Mouse (Mus musculus): ENCODE data around the gene Tmem258. TPM values are rescaled to one million over a fixed set of nuclear protein-coding genes. Genes with fewer than 3 reads are reported as not detected.

The Tmem258 gene
- polyA plus RNA-seq, 1 experiment = 198 TPM

- Histone ChIP-seq H3K27ac (replicated peaks; ENCODE audit: low read depth, low read length) (no peak overlapping the region), H3K4me3 (ENCODE audit: insufficient read depth, low read depth, low read length) (no peak overlapping the region)
Measured at GRCm38 (mm10) chr19:10176477-10176876, 27.3 kb upstream of the Tmem258 start.

DNA sequence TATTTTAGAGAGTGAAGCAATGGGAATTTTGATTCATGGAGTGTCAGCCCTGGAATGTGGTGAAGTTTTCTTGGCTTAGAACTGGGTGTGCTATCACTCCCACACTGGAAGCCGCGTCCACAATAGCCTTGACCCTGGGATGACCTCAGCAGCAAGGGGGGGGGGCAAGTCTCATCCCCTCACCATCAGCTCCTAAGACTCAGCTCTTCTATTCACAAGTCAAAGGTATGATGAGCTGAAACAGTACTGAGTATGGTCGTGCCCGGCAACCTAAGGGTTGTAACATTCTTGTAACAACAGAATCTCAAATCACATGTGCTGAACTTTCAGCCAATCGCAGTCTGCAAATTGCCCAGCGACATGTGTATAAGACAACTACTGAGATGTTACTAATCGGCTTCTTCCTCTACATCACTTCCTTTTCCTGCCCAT is 26.9 kb upstream of the Tmem258 start:
- Histone ChIP-seq H3K4me1 (ENCODE audit: control insufficient read depth, insufficient read depth, insufficient read length, low read length) (peaks cover 4% of the 10 kb centered on the region), H3K27ac (replicated peaks; ENCODE audit: low read depth, low read length) (peak overlapping the region; percentile 31)

More at GRCm38 (mm10) chr19:10176477-10176876, 27.3 kb upstream of the Tmem258 start:
- H3K4me1 ChIP-seq (ENCODE audit: control insufficient read depth, insufficient read depth, insufficient read length, low read length) = peaks cover 5% of the 10 kb centered on the region

DNA sequence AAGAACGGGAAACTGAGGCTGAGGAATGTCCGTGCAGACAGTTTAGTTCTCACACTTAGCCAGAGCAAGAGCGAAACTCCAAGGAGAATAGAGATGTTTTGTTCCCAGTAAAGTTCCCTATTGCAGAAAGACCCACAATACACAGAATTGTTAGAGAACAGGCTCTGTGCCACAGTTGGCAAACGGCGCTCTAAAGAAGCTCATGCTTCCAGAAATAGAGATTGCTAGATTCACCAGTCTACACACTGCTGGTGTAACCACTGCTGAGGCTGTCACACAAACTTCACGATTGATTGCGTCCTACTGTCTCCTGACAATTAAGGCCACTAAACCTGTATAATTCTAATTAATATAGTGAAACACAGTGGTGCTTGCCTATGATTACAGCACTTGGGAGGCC is 22.6 kb upstream of the Tmem258 start:
- 0 out of 2 replicates have a peak, but pooled peaks cover 4% of the 10 kb centered on the region for H3K4me1 ChIP-seq (ENCODE audit: control insufficient read depth, insufficient read depth, insufficient read length, low read length)
- H3K27ac ChIP-seq (replicated peaks; ENCODE audit: low read depth, low read length) = no peak overlapping the region
- H3K4me3 ChIP-seq (ENCODE audit: insufficient read depth, low read depth, low read length) = no peak overlapping the region

More for the DNA sequence above, 26.9 kb upstream of the Tmem258 start:
- no peak overlapping the region for H3K4me3 ChIP-seq (ENCODE audit: insufficient read depth, low read depth, low read length)

DNA sequence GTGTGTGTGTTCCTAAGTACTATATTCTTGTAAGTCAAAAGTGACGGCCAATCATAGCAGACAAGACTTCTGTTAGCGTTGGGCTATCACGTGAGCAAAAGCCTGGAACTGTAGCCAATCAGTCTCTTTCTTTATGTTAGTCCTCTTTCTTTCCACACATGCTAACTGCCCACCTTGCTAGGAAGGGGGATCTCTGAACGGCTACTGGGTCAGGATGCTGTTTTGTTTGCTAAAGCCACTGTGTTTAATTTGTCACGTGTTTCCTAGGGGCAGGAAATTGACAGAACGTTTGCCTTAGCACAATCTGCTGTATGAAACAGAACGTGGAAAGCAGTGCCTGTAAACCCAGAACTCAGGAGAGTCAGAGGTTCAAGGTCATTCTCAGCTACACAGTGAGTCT is 21.7 kb upstream of the Tmem258 start:
- peak overlapping the region; percentile 88 for H3K4me3 ChIP-seq (ENCODE audit: insufficient read depth, low read depth, low read length)
- no peak overlapping the region for H3K27ac ChIP-seq (replicated peaks; ENCODE audit: low read depth, low read length)
- H3K4me1 ChIP-seq (ENCODE audit: control insufficient read depth, insufficient read depth, insufficient read length, low read length) = no peaks in the 10 kb centered on the region

- Histone ChIP-seq H3K27ac (replicated peaks; ENCODE audit: low read depth, low read length) (peak within 1 kb of the TSS; percentile 47; the same call in 1 of the 2 replicates), H3K4me3 (ENCODE audit: insufficient read depth, low read depth, low read length) (peak within 1 kb of the TSS; percentile 88), H3K4me1 (ENCODE audit: control insufficient read depth, insufficient read depth, insufficient read length, low read length) (no peaks in the 10 kb centered on the region)
Measured at GRCm38 (mm10) chr19:10182670-10183298, 21.0 kb upstream of the Tmem258 start, which contains the start of gene Fads1. Gene Fads1, plus strand, starts transcription at chr19:10182888.

DNA sequence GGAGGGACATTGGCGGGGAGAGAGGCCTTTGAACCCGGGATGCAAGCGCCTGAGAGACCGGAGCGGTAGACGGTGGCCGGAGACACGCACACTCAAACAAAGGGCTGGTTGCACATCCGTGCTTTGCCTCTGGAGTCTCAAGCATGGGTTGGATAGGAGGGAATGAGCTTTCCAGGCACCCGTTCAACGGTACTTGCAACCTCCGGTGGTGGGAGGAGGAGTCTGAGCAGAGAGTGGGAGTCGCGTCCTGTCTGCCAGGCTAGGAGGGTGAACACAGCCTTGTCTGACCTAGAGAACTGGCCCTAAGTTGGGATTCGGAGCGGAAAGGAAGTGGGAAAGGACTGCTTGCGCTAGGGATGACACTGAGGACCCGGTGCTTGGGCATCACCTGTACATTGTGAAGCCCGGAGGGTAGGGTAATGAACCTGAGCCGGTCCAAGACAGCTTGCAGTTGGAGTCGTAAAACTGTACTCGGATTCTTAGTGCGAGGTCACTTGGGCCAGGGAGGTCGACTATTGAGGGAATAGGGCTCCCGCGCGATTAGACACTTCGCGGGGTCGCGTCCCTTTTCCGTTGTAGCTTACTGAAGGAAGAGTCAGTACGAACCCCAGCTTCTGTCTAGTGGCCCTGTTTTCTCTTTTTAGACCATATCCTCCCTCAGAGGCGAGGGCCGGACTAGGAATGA is 20.4 kb upstream of the Tmem258 start:
- peak overlapping the region; percentile 47; the same call in 1 of the 2 replicates for H3K27ac ChIP-seq (replicated peaks; ENCODE audit: low read depth, low read length)
- H3K4me1 ChIP-seq (ENCODE audit: control insufficient read depth, insufficient read depth, insufficient read length, low read length) = no peaks in the 10 kb centered on the region
- H3K4me3 ChIP-seq (ENCODE audit: insufficient read depth, low read depth, low read length) = peak overlapping the region; percentile 88

DNA sequence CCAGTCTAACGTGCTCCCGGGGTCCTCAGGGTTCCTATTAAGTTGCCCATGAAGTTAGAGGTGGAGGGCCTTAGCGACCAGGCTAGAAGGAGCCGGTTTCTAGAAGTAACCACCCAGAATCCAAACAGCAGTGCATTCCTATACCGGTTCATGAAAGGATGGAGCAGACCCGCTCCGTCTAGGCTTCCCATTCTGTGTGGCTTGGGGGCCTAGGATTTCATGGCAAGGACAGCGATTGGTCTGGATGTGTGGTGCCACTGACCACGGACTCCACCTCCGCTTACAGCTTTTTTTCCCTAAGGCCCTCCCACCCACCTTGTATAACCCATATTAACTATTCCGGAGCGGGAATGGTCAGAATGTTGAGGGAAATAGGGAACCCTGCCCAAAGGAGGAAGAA is 19.7 kb upstream of the Tmem258 start:
- no peaks in the 10 kb centered on the region for H3K4me1 ChIP-seq (ENCODE audit: control insufficient read depth, insufficient read depth, insufficient read length, low read length)
- peak overlapping the region; percentile 88 for H3K4me3 ChIP-seq (ENCODE audit: insufficient read depth, low read depth, low read length)
- peak overlapping the region; percentile 47; the same call in 1 of the 2 replicates for H3K27ac ChIP-seq (replicated peaks; ENCODE audit: low read depth, low read length)

DNA sequence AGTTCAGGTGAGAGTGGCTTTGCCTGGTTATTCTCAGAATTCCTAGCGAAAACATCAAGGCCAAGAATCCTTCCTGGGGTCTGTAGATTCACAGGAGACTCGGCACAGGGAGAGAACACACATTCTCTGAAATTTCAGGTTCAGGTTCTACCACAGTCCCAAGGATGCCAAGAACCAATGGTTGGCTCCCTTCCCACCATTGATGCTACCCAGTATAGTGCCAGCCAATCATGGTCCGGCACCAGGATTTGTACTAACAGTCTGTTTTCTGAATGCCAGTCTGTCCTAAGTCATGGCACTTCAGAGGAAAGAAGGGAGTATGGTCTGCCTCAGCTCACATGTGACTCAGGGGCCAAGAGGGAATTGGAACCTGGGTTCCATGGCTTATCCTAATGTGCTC is 17.9 kb upstream of the Tmem258 start:
- H3K4me1 ChIP-seq (ENCODE audit: control insufficient read depth, insufficient read depth, insufficient read length, low read length) = no peaks in the 10 kb centered on the region
- H3K27ac ChIP-seq (replicated peaks; ENCODE audit: low read depth, low read length) = no peak overlapping the region
- H3K4me3 ChIP-seq (ENCODE audit: insufficient read depth, low read depth, low read length) = no peak overlapping the region

GRCm38 (mm10) chr19:10186569-10186968 is 17.2 kb upstream of the Tmem258 start:
- Histone ChIP-seq H3K27ac (replicated peaks; ENCODE audit: low read depth, low read length) (no peak overlapping the region), H3K4me1 (ENCODE audit: control insufficient read depth, insufficient read depth, insufficient read length, low read length) (no peaks in the 10 kb centered on the region), H3K4me3 (ENCODE audit: insufficient read depth, low read depth, low read length) (no peak overlapping the region)

GRCm38 (mm10) chr19:10188281-10188811 is 15.5 kb upstream of the Tmem258 start:
- H3K27ac ChIP-seq (replicated peaks; ENCODE audit: low read depth, low read length) = no peak overlapping the region
- H3K4me1 ChIP-seq (ENCODE audit: control insufficient read depth, insufficient read depth, insufficient read length, low read length) = no peaks in the 10 kb centered on the region
- no peak overlapping the region for H3K4me3 ChIP-seq (ENCODE audit: insufficient read depth, low read depth, low read length)

DNA sequence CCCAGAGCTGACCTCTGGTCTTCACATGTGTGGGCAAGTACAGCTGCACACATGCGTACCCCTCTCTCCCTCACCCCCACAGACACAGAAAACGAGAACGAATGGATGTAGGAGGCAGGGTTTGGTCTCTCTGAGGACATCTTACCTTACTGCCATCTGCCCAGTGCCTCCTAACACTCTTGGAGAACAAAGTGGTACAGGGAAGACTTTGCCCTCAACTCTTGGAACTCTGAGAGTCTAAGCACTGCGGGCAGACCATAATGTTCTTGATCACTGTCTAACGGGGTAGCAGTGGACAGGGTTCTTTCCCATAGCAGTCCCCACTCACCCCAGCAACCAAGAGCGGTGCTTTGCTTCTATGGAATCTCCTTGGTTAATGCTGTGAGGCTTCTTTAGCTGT is 14.8 kb upstream of the Tmem258 start:
- Histone ChIP-seq H3K4me3 (ENCODE audit: insufficient read depth, low read depth, low read length) (no peak overlapping the region), H3K4me1 (ENCODE audit: control insufficient read depth, insufficient read depth, insufficient read length, low read length) (no peaks in the 10 kb centered on the region), H3K27ac (replicated peaks; ENCODE audit: low read depth, low read length) (no peak overlapping the region)

- no peak overlapping the region for H3K27ac ChIP-seq (replicated peaks; ENCODE audit: low read depth, low read length)
- no peaks in the 10 kb centered on the region for H3K4me1 ChIP-seq (ENCODE audit: control insufficient read depth, insufficient read depth, insufficient read length, low read length)
- H3K4me3 ChIP-seq (ENCODE audit: insufficient read depth, low read depth, low read length) = no peak overlapping the region
Measured at GRCm38 (mm10) chr19:10189940-10190339, 13.9 kb upstream of the Tmem258 start.

GRCm38 (mm10) chr19:10190796-10191195 is 13.0 kb upstream of the Tmem258 start:
- H3K4me1 ChIP-seq (ENCODE audit: control insufficient read depth, insufficient read depth, insufficient read length, low read length) = no peaks in the 10 kb centered on the region
- no peak overlapping the region for H3K4me3 ChIP-seq (ENCODE audit: insufficient read depth, low read depth, low read length)
- H3K27ac ChIP-seq (replicated peaks; ENCODE audit: low read depth, low read length) = 0 out of 2 replicates have a peak overlapping the region, but pooled peaks have one; percentile 20

DNA sequence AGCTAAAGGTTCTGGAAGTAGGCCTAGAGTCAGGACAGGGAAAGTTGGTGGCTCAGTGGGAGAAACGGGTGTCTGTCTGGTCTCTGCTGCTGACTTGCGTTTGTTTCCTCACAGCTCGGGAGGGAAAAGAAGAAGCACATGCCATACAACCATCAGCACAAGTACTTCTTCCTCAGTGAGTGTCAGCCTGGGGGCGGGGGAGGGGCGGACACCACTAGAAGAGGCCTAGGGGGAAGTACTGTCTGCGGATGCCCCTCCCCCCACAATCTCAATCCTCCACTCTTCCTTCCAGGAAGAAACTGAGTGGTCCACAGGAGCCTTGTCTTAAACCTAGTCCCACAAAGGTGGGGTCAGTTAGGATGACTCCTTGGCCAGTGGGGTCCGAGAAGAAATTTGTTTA is 12.5 kb upstream of the Tmem258 start:
- H3K4me1 ChIP-seq (ENCODE audit: control insufficient read depth, insufficient read depth, insufficient read length, low read length) = no peaks in the 10 kb centered on the region
- no peak overlapping the region for H3K4me3 ChIP-seq (ENCODE audit: insufficient read depth, low read depth, low read length)
- 0 out of 2 replicates have a peak overlapping the region, but pooled peaks have one; percentile 20 for H3K27ac ChIP-seq (replicated peaks; ENCODE audit: low read depth, low read length)

GRCm38 (mm10) chr19:10194337-10194736 is 9.5 kb upstream of the Tmem258 start:
- no peaks in the 10 kb centered on the region for H3K4me1 ChIP-seq (ENCODE audit: control insufficient read depth, insufficient read depth, insufficient read length, low read length)
- no peak overlapping the region for H3K4me3 ChIP-seq (ENCODE audit: insufficient read depth, low read depth, low read length)
- H3K27ac ChIP-seq (replicated peaks; ENCODE audit: low read depth, low read length) = no peak overlapping the region

Measured in brown adipose tissue, adult 24 weeks (tissue).